Mouse (Mus musculus): ENCODE results near the gene 1700001K19Rik.

GRCm38 (mm10) chr12:110713784-110714183 is 31.4 kb upstream of the 1700001K19Rik start:
- TF ChIP-seq CTCF (IDR thresholded peaks at IDR 0.05) = peak; percentile 49
- no peak for TF ChIP-seq EP300 (IDR thresholded peaks at IDR 0.05)

Data from lung, postnatal 0 days (tissue).